Mouse (Mus musculus): ENCODE data around the gene Wdr54. TPM values are rescaled to one million over a fixed set of nuclear protein-coding genes. Genes with fewer than 3 reads are reported as not detected.
A peak's percentile ranks its signal among the peaks of the same experiment; 100 is the strongest.

Gene Wdr54
- total RNA-seq, 1 experiment from 2014 or later: not detected

- no peak for ATAC-seq (ENCODE audit: extremely low read depth, insufficient number of reproducible peaks, low FRiP score, poor library complexity, severe bottlenecking)
Observed at GRCm38 (mm10) chr6:83115682-83116372, 40.4 kb downstream of the Wdr54 start.

- peak; percentile 88 for ATAC-seq (ENCODE audit: extremely low read depth, insufficient number of reproducible peaks, low FRiP score, poor library complexity, severe bottlenecking)
Observed at GRCm38 (mm10) chr6:83115011-83115671, 41.1 kb downstream of the Wdr54 start, which contains the start of gene Mogs. Gene Mogs (plus strand): TSS chr6:83115496.

GRCm38 (mm10) chr6:83111510-83112136, 44.6 kb downstream of the Wdr54 start:
- no peak for ATAC-seq (ENCODE audit: extremely low read depth, insufficient number of reproducible peaks, low FRiP score, poor library complexity, severe bottlenecking)

- peak; percentile 74 for ATAC-seq (ENCODE audit: extremely low read depth, insufficient number of reproducible peaks, low FRiP score, poor library complexity, severe bottlenecking)
Observed at GRCm38 (mm10) chr6:83108762-83109668, 47.2 kb downstream of the Wdr54 start, which contains the start of gene Mrpl53. Gene Mrpl53 (plus strand): TSS chr6:83109040.

GRCm38 (mm10) chr6:83107566-83108400, 48.4 kb downstream of the Wdr54 start:
- peak; percentile 80 for ATAC-seq (ENCODE audit: extremely low read depth, insufficient number of reproducible peaks, low FRiP score, poor library complexity, severe bottlenecking)

GRCm38 (mm10) chr6:83104158-83104557, 52.0 kb downstream of the Wdr54 start:
- no peak for ATAC-seq (ENCODE audit: extremely low read depth, insufficient number of reproducible peaks, low FRiP score, poor library complexity, severe bottlenecking)

- no peak for ATAC-seq (ENCODE audit: extremely low read depth, insufficient number of reproducible peaks, low FRiP score, poor library complexity, severe bottlenecking)
Observed at GRCm38 (mm10) chr6:83103130-83103650, 53.0 kb downstream of the Wdr54 start.

GRCm38 (mm10) chr6:83101688-83102556, 54.3 kb downstream of the Wdr54 start:
- peak; percentile 45; the same call in 1 of the 2 replicates for ATAC-seq (ENCODE audit: extremely low read depth, insufficient number of reproducible peaks, low FRiP score, poor library complexity, severe bottlenecking)

GRCm38 (mm10) chr6:83101316-83101687, 54.9 kb downstream of the Wdr54 start, which contains the start of the genes Ccdc142 and Gm42688:
Gene Ccdc142 (plus strand): TSS chr6:83101601.
Gene Gm42688 (plus strand): TSS chr6:83101617.
- ATAC-seq (ENCODE audit: extremely low read depth, insufficient number of reproducible peaks, low FRiP score, poor library complexity, severe bottlenecking): peak; percentile 87

Other genes starting within 250 kb of the Wdr54 start
- gene Sema4f, start 216.6 kb downstream of the Wdr54 start, total RNA-seq (2017): 0.58 and 1.5 TPM in 2 replicates
- gene M1ap, start 209.5 kb downstream of the Wdr54 start, total RNA-seq (2017): 1.1 and 2.1 TPM in 2 replicates
- 20.7 and 25.4 TPM in 2 replicates for gene Dok1, start 122.9 kb downstream of the Wdr54 start, total RNA-seq (2017)
- gene Loxl3, start 122.2 kb downstream of the Wdr54 start, total RNA-seq (2017): 0.47 and 0.74 TPM in 2 replicates
- gene Aup1, start 101.9 kb downstream of the Wdr54 start, total RNA-seq (2017): 221 and 242 TPM in 2 replicates
- gene Htra2, start 101.1 kb downstream of the Wdr54 start, total RNA-seq (2017): 33.3 and 36.1 TPM in 2 replicates
- gene Dqx1, start 98.6 kb downstream of the Wdr54 start, total RNA-seq (2017): 2.5 and 4.3 TPM in 2 replicates
- not detected in 2 replicates for gene Tlx2, start 86.1 kb downstream of the Wdr54 start, total RNA-seq (2017)
- gene Pcgf1, start 78.5 kb downstream of the Wdr54 start, total RNA-seq (2017): 9.5 and 15.0 TPM in 2 replicates
- gene Lbx2, start 70.0 kb downstream of the Wdr54 start, total RNA-seq (2017): not detected in 2 replicates
- gene Ccdc142, start 54.8 kb downstream of the Wdr54 start, total RNA-seq (2017): 8.6 and 11.9 TPM in 2 replicates
- gene Gm42688, start 54.8 kb downstream of the Wdr54 start, total RNA-seq (2017): 6.6 and 7.6 TPM in 2 replicates
- 8.8 and 20.5 TPM in 2 replicates for gene Mrpl53, start 47.4 kb downstream of the Wdr54 start, total RNA-seq (2017)
- 36.2 and 36.5 TPM in 2 replicates for gene Mogs, start 40.9 kb downstream of the Wdr54 start, total RNA-seq (2017)
- 79.6 and 83.8 TPM in 2 replicates for gene Wbp1, start 34.8 kb downstream of the Wdr54 start, total RNA-seq (2017)
- 52.8 and 57.5 TPM in 2 replicates for gene Ino80b, start 31.0 kb downstream of the Wdr54 start, total RNA-seq (2017)
- gene Rtkn, start 20.9 kb downstream of the Wdr54 start, total RNA-seq (2017): not detected in 2 replicates
- gene 1700003E16Rik, start within 50 bp of the Wdr54 start, total RNA-seq (2017): not detected in 2 replicates
- 80.4 and 83.4 TPM in 2 replicates for gene Dctn1, start 9.5 kb upstream of the Wdr54 start, total RNA-seq (2017)
- not detected in 2 replicates for gene Slc4a5, start 63.4 kb upstream of the Wdr54 start, total RNA-seq (2017)
- 8.4 and 10.6 TPM in 2 replicates for gene Mthfd2, start 169.5 kb upstream of the Wdr54 start, total RNA-seq (2017)
- 245 and 270 TPM in 2 replicates for gene Mob1a, start 169.6 kb upstream of the Wdr54 start, total RNA-seq (2017)
- 24.7 and 25.7 TPM in 2 replicates for gene Bola3, start 192.8 kb upstream of the Wdr54 start, total RNA-seq (2017)

Measured in neutrophil, adult 5-6 weeks (primary cell).